Mouse (Mus musculus) midbrain, postnatal 0 days (tissue): Measurements from ENCODE around the gene Chil1. TPM values are rescaled to one million over a fixed set of nuclear protein-coding genes. Genes with fewer than 3 reads are reported as not detected.

Experiments used
- ATAC-seq: fragments of 200-750 bp; cut with Nextera tagmentation; 2 replicates; pipeline ENCODE4 v1.8.0; 2017; ENCODE audit warnings: moderate number of reproducible peaks, mild to moderate bottlenecking, moderate TSS enrichment, moderate library complexity; ENCODE audit not compliant: low FRiP score
- DNase-seq: peaks from one replicate; pipeline ENCODE4 v3.0.0-alpha.2; 2015; ENCODE audit warnings: low spot score
- H3K27ac ChIP-seq: fragments of 300-500 bp; sonication (generic); 2 replicates; pipeline ENCODE4 v1.5.1; 2014; ENCODE audit warnings: low read depth, mild to moderate bottlenecking, low read length, mixed read lengths
- H3K27me3 ChIP-seq: fragments of 300-500 bp; sonication (generic); 2 replicates; pipeline ENCODE4 v1.6.1; 2014; ENCODE audit warnings: low read length, control low read depth, mixed read lengths; ENCODE audit not compliant: insufficient read depth
- H3K36me3 ChIP-seq: fragments of 300-500 bp; sonication (generic); 2 replicates; pipeline ENCODE4 v1.6.1; 2014; ENCODE audit warnings: low read length, control low read depth, mixed read lengths; ENCODE audit not compliant: insufficient read depth
- H3K4me1 ChIP-seq: fragments of 300-500 bp; sonication (generic); 2 replicates; pipeline ENCODE4 v1.6.1; 2014; ENCODE audit warnings: mild to moderate bottlenecking, control low read depth, antibody characterized with exemption, low read length, mixed read lengths; ENCODE audit not compliant: insufficient read depth
- H3K4me2 ChIP-seq: fragments of 300-500 bp; sonication (generic); 2 replicates; pipeline ENCODE4 v1.6.1; 2014; ENCODE audit warnings: low read depth, mild to moderate bottlenecking, low read length, mixed read lengths; ENCODE audit not compliant: poor library complexity, severe bottlenecking
- H3K4me3 ChIP-seq: fragments of 300-500 bp; sonication (generic); 2 replicates; pipeline ENCODE4 v1.5.1; 2014; ENCODE audit warnings: low read depth, mild to moderate bottlenecking, low read length, moderate library complexity
- H3K9ac ChIP-seq: fragments of 300-500 bp; sonication (generic); replicated peaks from 2 replicates; pipeline ENCODE4 v1.6.1; 2014; ENCODE audit warnings: mild to moderate bottlenecking, low read length, moderate library complexity, mixed read lengths; ENCODE audit not compliant: poor library complexity, severe bottlenecking
- H3K9me3 ChIP-seq: fragments of 300-500 bp; sonication (generic); 2 replicates; pipeline ENCODE4 v1.6.1; 2016; ENCODE audit warnings: low read length, control low read depth
- CTCF ChIP-seq: IDR thresholded peaks from 2 replicates; pipeline ENCODE4 v1.5.1; 2016; ENCODE audit warnings: antibody characterized with exemption, mild to moderate bottlenecking
- WGBS: fragments of 180-500 bp; shearing (Covaris S2); extraction: QIAGEN DNeasy Blood & Tissue Kit; methylation state at CpG from one replicate; pipeline ENCODE4 v1.1.7; 2014; 5-methylcytosine and 5-hydroxymethylcytosine counted together
- polyA plus RNA-seq: library from polyadenylated mRNA; unstranded; fragments of >200 nt; fragmentation: Nextera tagmentation; extraction: Ambion mirVana; gene quantifications from 2 replicates; pipeline ENCODE4 v1.2.1, GENCODE M21; 2015
- total RNA-seq: library from RNA; depleted of rRNA; stranded (reverse); fragments of >200 nt; gene quantifications from 2 replicates; pipeline ENCODE4 v1.2.3, GENCODE M21; 2014

The Chil1 gene
- total and polyA plus RNA-seq, 2 experiments from 2014 or later = 3.0 TPM

GRCm38 (mm10) chr1:134217942-134218341 is 36.0 kb downstream of the Chil1 start:
- no peaks in the 10 kb centered on the region for H3K36me3 ChIP-seq
- 84% methylated on average over 3 of the region's 3 CpGs for WGBS
- H3K4me3 ChIP-seq = no peak overlapping the region
- H3K9me3 ChIP-seq = no peaks in the 10 kb centered on the region
- no peak for ATAC-seq
- no peak overlapping the region for H3K9ac ChIP-seq
- no peak overlapping the region for H3K27ac ChIP-seq
- H3K27me3 ChIP-seq = no peaks in the 10 kb centered on the region
- DNase-seq = no peak
- TF ChIP-seq CTCF = no peak
- H3K4me2 ChIP-seq = no peak overlapping the region
- no peaks in the 10 kb centered on the region for H3K4me1 ChIP-seq

DNA sequence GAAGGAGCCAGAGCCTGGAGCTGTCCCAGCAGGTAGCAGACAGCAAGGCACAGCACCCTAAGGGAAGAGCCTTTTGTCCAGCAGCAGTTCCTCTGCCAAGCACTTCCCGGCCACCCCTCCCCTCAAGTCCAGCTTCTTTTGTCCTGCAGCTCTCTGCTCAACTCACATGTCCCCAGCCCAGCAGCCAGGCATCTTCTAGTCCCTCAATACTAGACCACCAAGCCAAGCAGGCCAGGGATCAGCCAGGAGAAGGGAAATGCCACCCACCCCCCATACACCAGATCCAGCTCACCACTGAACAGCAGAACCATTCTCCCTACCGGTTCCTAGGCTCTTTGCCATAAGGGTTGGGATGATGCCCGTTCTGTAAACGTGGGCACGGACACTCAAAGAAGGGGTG is 37.6 kb downstream of the Chil1 start:
- Histone ChIP-seq H3K36me3 (no peaks in the 10 kb centered on the region), H3K4me3 (no peak overlapping the region), H3K4me1 (no peaks in the 10 kb centered on the region), H3K9ac (no peak overlapping the region), H3K27me3 (no peaks in the 10 kb centered on the region), H3K4me2 (no peak overlapping the region), H3K9me3 (no peaks in the 10 kb centered on the region), H3K27ac (no peak overlapping the region)
- DNase-seq = peak; percentile 32
- no peak for TF ChIP-seq CTCF
- 65% methylated on average over 5 of the region's 5 CpGs for WGBS
- ATAC-seq = no peak

GRCm38 (mm10) chr1:134221172-134221571 is 39.2 kb downstream of the Chil1 start:
- no peaks in the 10 kb centered on the region for H3K36me3 ChIP-seq
- no peak for TF ChIP-seq CTCF
- no peak overlapping the region for H3K4me3 ChIP-seq
- no peak for DNase-seq
- no peaks in the 10 kb centered on the region for H3K9me3 ChIP-seq
- ATAC-seq = no peak
- no peaks in the 10 kb centered on the region for H3K27me3 ChIP-seq
- WGBS = 90% methylated on average over 1 of the region's 1 CpGs
- no peaks in the 10 kb centered on the region for H3K4me1 ChIP-seq
- no peak overlapping the region for H3K9ac ChIP-seq
- H3K27ac ChIP-seq = no peak overlapping the region
- no peak overlapping the region for H3K4me2 ChIP-seq

DNA sequence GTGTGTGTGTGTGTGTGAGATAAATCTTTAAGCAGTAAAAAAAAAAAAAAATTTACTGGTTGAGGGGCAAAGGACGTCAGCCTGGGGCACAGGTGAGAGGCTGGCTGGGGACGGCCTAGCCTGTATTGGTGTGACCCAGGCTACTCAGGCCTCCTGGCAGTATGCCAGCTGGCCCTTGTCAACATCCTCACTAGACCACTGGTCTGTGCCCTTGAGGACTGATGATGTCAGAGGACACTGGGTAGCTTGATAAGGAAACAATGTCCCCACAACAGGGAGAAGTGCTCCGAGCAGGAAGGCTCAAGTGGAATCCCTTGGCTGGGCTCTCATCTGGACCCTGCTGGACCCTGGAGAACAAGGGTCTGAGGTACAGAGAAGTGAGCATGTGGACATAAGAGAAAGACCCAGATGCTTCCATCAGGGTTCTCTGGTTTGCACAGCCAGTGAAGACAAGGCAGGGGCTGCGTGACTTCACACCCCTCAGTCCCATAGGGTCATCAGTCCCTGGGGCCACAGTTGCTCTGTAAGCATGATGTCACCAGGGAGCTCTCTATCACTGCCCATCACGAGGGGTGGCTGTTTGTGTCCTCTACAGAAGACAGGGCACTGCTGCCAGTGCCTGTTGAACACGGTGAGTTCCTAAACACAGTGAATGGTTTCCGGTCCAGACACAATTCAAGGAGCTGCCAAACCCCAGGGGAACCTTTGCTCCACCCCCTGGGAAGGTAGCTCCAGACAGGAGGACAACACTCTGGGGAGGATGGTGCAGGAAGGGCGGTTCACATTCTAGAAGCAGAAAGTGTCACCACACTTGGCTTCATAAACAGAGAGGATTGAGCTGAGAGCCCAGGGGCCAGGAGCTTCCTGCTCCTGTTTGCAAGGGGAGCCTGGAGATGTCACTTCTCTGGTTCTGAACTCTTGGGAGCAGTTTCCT is 40.4 kb downstream of the Chil1 start:
- WGBS = 61% methylated on average over 8 of the region's 8 CpGs
- TF ChIP-seq CTCF = no peak
- ATAC-seq (no peak), DNase-seq (no peak)
- Histone ChIP-seq H3K4me1 (no peaks in the 10 kb centered on the region), H3K4me3 (no peak overlapping the region), H3K36me3 (no peaks in the 10 kb centered on the region), H3K9me3 (no peaks in the 10 kb centered on the region), H3K4me2 (no peak overlapping the region), H3K27ac (no peak overlapping the region), H3K9ac (no peak overlapping the region), H3K27me3 (no peaks in the 10 kb centered on the region)

DNA sequence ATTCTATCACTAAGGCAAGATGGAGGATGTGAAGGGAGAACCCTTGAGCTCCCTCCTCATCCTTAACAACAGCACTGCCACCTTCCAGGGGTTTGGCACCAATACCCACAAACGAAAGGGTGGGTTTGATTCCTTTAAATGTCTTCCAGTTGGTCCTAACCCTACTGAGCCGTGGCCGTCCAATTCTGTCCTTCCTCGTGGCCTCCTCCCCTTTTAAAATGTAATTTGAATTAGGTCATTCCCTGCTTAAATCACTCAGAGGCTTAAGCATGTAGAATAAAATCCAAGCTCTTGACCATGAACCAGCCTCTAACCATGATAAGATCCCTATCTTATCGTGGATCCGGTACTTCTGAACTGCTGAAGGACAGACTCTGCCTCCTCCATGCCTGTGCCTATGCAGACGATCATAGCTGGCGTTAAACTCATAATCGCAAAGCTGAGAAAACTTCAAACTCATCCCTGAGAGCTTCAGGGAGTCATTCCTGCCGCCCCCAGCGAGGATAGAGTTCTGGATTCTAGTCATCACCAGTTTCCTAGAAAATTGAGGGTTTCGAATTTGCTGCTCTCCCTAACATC is 42.8 kb downstream of the Chil1 start:
- Histone ChIP-seq H3K4me3 (no peak overlapping the region), H3K9me3 (no peaks in the 10 kb centered on the region), H3K9ac (no peak overlapping the region), H3K36me3 (no peaks in the 10 kb centered on the region), H3K4me2 (no peak overlapping the region), H3K4me1 (no peaks in the 10 kb centered on the region), H3K27ac (no peak overlapping the region), H3K27me3 (no peaks in the 10 kb centered on the region)
- ATAC-seq = no peak
- DNase-seq = no peak
- no peak for TF ChIP-seq CTCF
- 90% methylated on average over 12 of the region's 12 CpGs for WGBS

GRCm38 (mm10) chr1:134225375-134225774 is 43.4 kb downstream of the Chil1 start:
- Histone ChIP-seq H3K4me2 (no peak overlapping the region), H3K4me1 (no peaks in the 10 kb centered on the region), H3K27ac (no peak overlapping the region), H3K9me3 (no peaks in the 10 kb centered on the region), H3K27me3 (no peaks in the 10 kb centered on the region), H3K4me3 (no peak overlapping the region), H3K36me3 (no peaks in the 10 kb centered on the region), H3K9ac (no peak overlapping the region)
- TF ChIP-seq CTCF = no peak
- ATAC-seq (no peak), DNase-seq (no peak)
- WGBS = 87% methylated on average over 5 of the region's 5 CpGs
